Mouse (Mus musculus) MEL (cell line): ENCODE measurements around the gene Cend1. TPM values are rescaled to one million over a fixed set of nuclear protein-coding genes. Genes with fewer than 3 reads are reported as not detected.

Experiments
- DNase-seq: peaks from one replicate; pipeline ENCODE4 v3.0.0; 2011; ENCODE audit warnings: low read depth, low spot score
- H3K27ac ChIP-seq: 2 replicates; pipeline ENCODE4 v1.5.1; 2012; ENCODE audit warnings: low read depth, mild to moderate bottlenecking, control low read depth, low read length, moderate library complexity; ENCODE audit not compliant: control insufficient read depth
- H3K27me3 ChIP-seq, 2 experiments: fragments of 150-350 bp in 1 of 2; sonication (generic) in 1 of 2; 2 replicates each; pipeline ENCODE4 v1.6.1; 2012; ENCODE audit warnings: low read length in 2 of 2, mild to moderate bottlenecking in 2 of 2, improper control_type of control experiment in 1 of 2, moderate library complexity in 1 of 2; ENCODE audit not compliant: insufficient read depth in 2 of 2, control insufficient read depth in 1 of 2
- H3K36me3 ChIP-seq, 2 experiments: 2 replicates each; pipeline ENCODE4 v1.6.1; 2012 to 2014; ENCODE audit warnings: low read length in 2 of 2, improper control_type of control experiment in 1 of 2, inconsistent platforms in 1 of 2, mild to moderate bottlenecking in 1 of 2; ENCODE audit not compliant: insufficient read depth in 2 of 2, control insufficient read depth in 1 of 2
- H3K4me1 ChIP-seq, 2 experiments: fragments of 150-350 bp in 1 of 2; sonication (generic) in 1 of 2; 2 replicates each; pipeline ENCODE4 v1.6.1; 2012; ENCODE audit warnings: low read length in 2 of 2, improper control_type of control experiment in 1 of 2, mild to moderate bottlenecking in 1 of 2; ENCODE audit not compliant: insufficient read depth in 2 of 2, control insufficient read depth in 1 of 2
- H3K4me3 ChIP-seq, 2 experiments: fragments of 150-350 bp in 1 of 2; sonication (generic) in 1 of 2; 2 replicates each; pipeline ENCODE4 v1.5.1; 2012; ENCODE audit warnings: low read depth in 2 of 2, low read length in 2 of 2, mild to moderate bottlenecking in 2 of 2, moderate library complexity in 2 of 2, control low read depth in 1 of 2, improper control_type of control experiment in 1 of 2; ENCODE audit not compliant: control insufficient read depth in 1 of 2, insufficient read depth in 1 of 2
- H3K79me2 ChIP-seq: 2 replicates; pipeline ENCODE4 v1.6.1; 2012; ENCODE audit warnings: mild to moderate bottlenecking, low read length, moderate library complexity; ENCODE audit not compliant: control insufficient read depth, poor library complexity, insufficient read depth
- H3K9ac ChIP-seq: 2 replicates; pipeline ENCODE4 v1.6.1; 2012; ENCODE audit warnings: low read depth, mild to moderate bottlenecking, control low read depth, low read length, moderate library complexity; ENCODE audit not compliant: control insufficient read depth, poor library complexity, severe bottlenecking
- H3K9me3 ChIP-seq: fragments of 150-350 bp; sonication (generic); replicated peaks from 2 replicates; pipeline ENCODE4 v1.6.1; 2012; ENCODE audit warnings: mild to moderate bottlenecking, low read length, improper control_type of control experiment, moderate library complexity; ENCODE audit not compliant: insufficient read depth
- CHD1 ChIP-seq: IDR thresholded peaks from 2 replicates; pipeline ENCODE4 v1.6.1; 2012; ENCODE audit warnings: low read depth, mild to moderate bottlenecking, inconsistent platforms, low read length, improper control_type of control experiment
- CHD2 ChIP-seq: IDR thresholded peaks from 2 replicates; pipeline ENCODE4 v1.6.1; 2011; ENCODE audit warnings: low read length, improper control_type of control experiment
- CTCF ChIP-seq, 3 experiments: IDR thresholded peaks in 2 of 3; conservative IDR thresholded peaks in 1 of 3; 2 replicates each; pipeline ENCODE4 v1.5.1; 2011 to 2012; ENCODE audit warnings: low read length in 3 of 3, low read depth in 2 of 3, mild to moderate bottlenecking in 2 of 3, improper control_type of control experiment in 1 of 3, inconsistent platforms in 1 of 3, mixed read lengths in 1 of 3, moderate library complexity in 1 of 3; ENCODE audit not compliant: control insufficient read depth in 1 of 3, insufficient read depth in 1 of 3, poor library complexity in 1 of 3, severe bottlenecking in 1 of 3
- ELF1 ChIP-seq: IDR thresholded peaks from 2 replicates; pipeline ENCODE4 v1.6.1; 2014; ENCODE audit warnings: low read depth, mild to moderate bottlenecking, inconsistent platforms, low read length, improper control_type of control experiment, moderate library complexity
- EP300 ChIP-seq, 2 experiments: IDR thresholded peaks; 2 replicates each; pipeline ENCODE4 v1.6.1; 2011; ENCODE audit warnings: improper control_type of control experiment in 2 of 2, low read length in 2 of 2, low read depth in 1 of 2, mild to moderate bottlenecking in 1 of 2
- ETS1 ChIP-seq: IDR thresholded peaks from 2 replicates; pipeline ENCODE4 v1.6.1; 2012; ENCODE audit warnings: low read depth, mild to moderate bottlenecking, inconsistent platforms, low read length, improper control_type of control experiment, moderate library complexity
- GABPA ChIP-seq: IDR thresholded peaks from 2 replicates; pipeline ENCODE4 v1.6.1; 2012; ENCODE audit warnings: low read depth, mild to moderate bottlenecking, inconsistent platforms, low read length, improper control_type of control experiment, moderate library complexity
- GATA1 ChIP-seq: IDR thresholded peaks from 2 replicates; pipeline ENCODE4 v1.6.1; 2011; ENCODE audit warnings: low read depth, low read length, improper control_type of control experiment
- HCFC1 ChIP-seq: IDR thresholded peaks from 2 replicates; pipeline ENCODE4 v1.6.1; 2012; ENCODE audit warnings: low read depth, mild to moderate bottlenecking, inconsistent platforms, low read length, improper control_type of control experiment, moderate library complexity
- MAFK ChIP-seq: IDR thresholded peaks from 2 replicates; pipeline ENCODE4 v1.6.1; 2011; ENCODE audit warnings: low read depth, mild to moderate bottlenecking, low read length, improper control_type of control experiment, borderline replicate concordance
- MAX ChIP-seq: IDR thresholded peaks from 2 replicates; pipeline ENCODE4 v1.6.1; 2011; ENCODE audit warnings: low read length, improper control_type of control experiment
- MAZ ChIP-seq: IDR thresholded peaks from 2 replicates; pipeline ENCODE4 v1.6.1; 2012; ENCODE audit warnings: low read depth, mild to moderate bottlenecking, inconsistent platforms, low read length, improper control_type of control experiment
- MEF2A ChIP-seq: IDR thresholded peaks from 2 replicates; pipeline ENCODE4 v1.6.1; 2014; ENCODE audit warnings: low read depth, mild to moderate bottlenecking, inconsistent platforms, low read length, improper control_type of control experiment; ENCODE audit not compliant: poor library complexity, insufficient replicate concordance, severe bottlenecking; ENCODE audit errors: extremely low read depth
- MXI1 ChIP-seq: IDR thresholded peaks from 2 replicates; pipeline ENCODE4 v1.6.1; 2011; ENCODE audit warnings: mild to moderate bottlenecking, low read depth, low read length, improper control_type of control experiment
- MYB ChIP-seq: IDR thresholded peaks from 2 replicates; pipeline ENCODE4 v1.6.1; 2011; ENCODE audit warnings: mild to moderate bottlenecking, low read depth, low read length, improper control_type of control experiment
- NELFE ChIP-seq: IDR thresholded peaks from 2 replicates; pipeline ENCODE4 v1.6.1; 2011; ENCODE audit warnings: low read depth, low read length, improper control_type of control experiment
- POLR2A ChIP-seq, 2 experiments: IDR thresholded peaks; 2 replicates each; pipeline ENCODE4 v1.6.1; 2011 to 2012; ENCODE audit warnings: low read length in 2 of 2, mild to moderate bottlenecking in 2 of 2, control low read depth in 1 of 2, improper control_type of control experiment in 1 of 2, low read depth in 1 of 2, moderate library complexity in 1 of 2; ENCODE audit not compliant: control insufficient read depth in 1 of 2, insufficient read depth in 1 of 2, poor library complexity in 1 of 2
- SIN3A ChIP-seq: IDR thresholded peaks from 2 replicates; pipeline ENCODE4 v1.6.1; 2012; ENCODE audit warnings: low read length, improper control_type of control experiment, inconsistent platforms
- SMC3 ChIP-seq: IDR thresholded peaks from 2 replicates; pipeline ENCODE4 v1.6.1; 2011; ENCODE audit warnings: low read depth, low read length, improper control_type of control experiment
- TBP ChIP-seq: IDR thresholded peaks from 2 replicates; pipeline ENCODE4 v1.8.0; 2011; ENCODE audit warnings: low read depth, low read length, improper control_type of control experiment
- TCF12 ChIP-seq: IDR thresholded peaks from 2 replicates; pipeline ENCODE4 v1.6.1; 2014; ENCODE audit warnings: low read depth, mild to moderate bottlenecking, inconsistent platforms, low read length, improper control_type of control experiment, moderate library complexity
- UBTF ChIP-seq: IDR thresholded peaks from 2 replicates; pipeline ENCODE4 v1.6.1; 2012; ENCODE audit warnings: low read depth, mild to moderate bottlenecking, inconsistent platforms, low read length, improper control_type of control experiment, moderate library complexity, borderline replicate concordance; ENCODE audit not compliant: insufficient read depth
- USF2 ChIP-seq, 2 experiments: IDR thresholded peaks; 2 replicates each; pipeline ENCODE4 v1.6.1; 2011 to 2012; ENCODE audit warnings: improper control_type of control experiment in 2 of 2, low read length in 2 of 2, borderline replicate concordance in 1 of 2, inconsistent platforms in 1 of 2, low read depth in 1 of 2, mild to moderate bottlenecking in 1 of 2; ENCODE audit not compliant: insufficient read depth in 1 of 2
- ZKSCAN1 ChIP-seq: IDR thresholded peaks from 2 replicates; pipeline ENCODE4 v1.6.1; 2012; ENCODE audit warnings: low read depth, mild to moderate bottlenecking, inconsistent platforms, low read length, improper control_type of control experiment, moderate library complexity
- ZMIZ1 ChIP-seq: IDR thresholded peaks from 2 replicates; pipeline ENCODE4 v1.6.1; 2012; ENCODE audit warnings: low read depth, mild to moderate bottlenecking, inconsistent platforms, low read length, improper control_type of control experiment, moderate library complexity
- ZNF384 ChIP-seq: IDR thresholded peaks from 2 replicates; pipeline ENCODE4 v1.6.1; 2012; ENCODE audit warnings: low read depth, mild to moderate bottlenecking, inconsistent platforms, low read length, improper control_type of control experiment
- polyA plus RNA-seq, 2 experiments: library from polyadenylated mRNA; stranded (reverse) in 1 of 2; unstranded in 1 of 2; fragments of >175 nt in 1 of 2; fragments of >200 nt in 1 of 2; gene quantifications; 2 replicates each; pipeline versions ENCODE4 v1.2.1 to v1.2.4; 2012; ENCODE audit warnings: low replicate concordance in 2 of 2, low read depth in 1 of 2; ENCODE audit not compliant: insufficient read length in 2 of 2, insufficient read depth in 1 of 2, missing spikeins in 1 of 2
- total RNA-seq: library from RNA; depleted of rRNA; stranded (reverse); fragments of 300-350 nt; gene quantifications from 2 replicates; pipeline ENCODE4 v1.2.3, GENCODE M21; 2012

The Cend1 gene
- total and polyA plus RNA-seq, 3 experiments: not detected

GRCm38 (mm10) chr7:141475805-141476158, 46.5 kb upstream of the Cend1 start:
- peak overlapping the region; percentile 98 for H3K9ac ChIP-seq
- TF ChIP-seq MAFK: no peak
- TF ChIP-seq MAZ: no peak
- TF ChIP-seq GABPA: no peak
- no peak for TF ChIP-seq ETS1
- no peak for TF ChIP-seq ELF1
- no peak for TF ChIP-seq EP300 (IDR thresholded peaks at IDR 0.05; ENCODE audit: low read depth in 1 of 2, low read length in 2 of 2)
- no peak for TF ChIP-seq MAX
- H3K9me3 ChIP-seq: no peaks in the 10 kb centered on the region
- H3K27ac ChIP-seq: peak overlapping the region; percentile 71
- H3K36me3 ChIP-seq: peaks cover 0 to 16% of the 10 kb centered on the region in 2 experiments; a peak in 2 of 4 replicates
- peaks cover 51% of the 10 kb centered on the region for H3K79me2 ChIP-seq
- peak; percentile 60 for DNase-seq
- H3K4me3 ChIP-seq: peak overlapping the region; percentile 95
- H3K4me1 ChIP-seq: peaks cover 3 to 22% of the 10 kb centered on the region in 2 experiments; a peak in 3 of 4 replicates
- H3K27me3 ChIP-seq: no peaks in the 10 kb centered on the region

GRCm38 (mm10) chr7:141475011-141475804, 45.9 kb upstream of the Cend1 start, which contains the start of the genes Polr2l and Tspan4:
TSS of gene Polr2l (minus strand) at chr7:141475132.
TSS of gene Tspan4 (plus strand) at chr7:141475240.
- Histone ChIP-seq H3K27me3 (no peaks in the 10 kb centered on the region), H3K9ac (peak within 1 kb of the TSS; percentile 98), H3K4me3 (peak within 1 kb of the TSS; percentile 95), H3K27ac (peak within 1 kb of the TSS; percentile 71), H3K79me2 (peaks cover 51% of the 10 kb centered on the region), H3K9me3 (no peaks in the 10 kb centered on the region), H3K4me1 (peaks cover 3 to 22% of the 10 kb centered on the region in 2 experiments; a peak in 3 of 4 replicates), H3K36me3 (peaks cover 0 to 16% of the 10 kb centered on the region in 2 experiments; a peak in 2 of 4 replicates)
- peak; percentile 91 for DNase-seq
- TF ChIP-seq MXI1 (peak; percentile 100), HCFC1 (peak; percentile 89), CHD1 (peak; percentile 99), ZMIZ1 (no peak), MYB (no peak), TBP (peak; percentile 15; the same call in 1 of the 2 replicates), ZKSCAN1 (no peak), UBTF (no peak; the same call in 1 of the 2 replicates), CHD2 (no peak), CTCF (IDR thresholded peaks at IDR 0.05 in 2 of 3, conservative IDR thresholded peaks at IDR 0.05 in 1 of 3; ENCODE audit: control insufficient read depth in 1 of 3, insufficient read depth in 1 of 3, low read depth in 2 of 3, low read length in 3 of 3, poor library complexity in 1 of 3, severe bottlenecking in 1 of 3) (0 out of 6 replicates have a peak, but pooled peaks of 1 of the 3 experiments have one; percentile 17), NELFE (peak; percentile 82), MEF2A (no peak), TCF12 (peak; percentile 22; the same call in 1 of the 2 replicates), MAZ (0 out of 2 replicates have a peak, but pooled peaks have one; percentile 17), SIN3A (peak; percentile 98), SMC3 (no peak), USF2 (IDR thresholded peaks at IDR 0.05; ENCODE audit: borderline replicate concordance in 1 of 2, insufficient read depth in 1 of 2, low read depth in 1 of 2, low read length in 2 of 2) (no peak), GATA1 (no peak), ZNF384 (no peak), POLR2A (IDR thresholded peaks at IDR 0.05; ENCODE audit: control insufficient read depth in 1 of 2, insufficient read depth in 1 of 2, low read depth in 1 of 2, low read length in 2 of 2, poor library complexity in 1 of 2) (peak in 1 of 2 experiments; percentile 84; a peak in 3 of 4 replicates), MAX (peak; percentile 67), MAFK (no peak)
